Mouse (Mus musculus) kidney, embryonic 15.5 days (tissue): Measurements from ENCODE around the gene Agr2. TPM values are rescaled to one million over a fixed set of nuclear protein-coding genes. Genes with fewer than 3 reads are reported as not detected.

Source experiments
- ATAC-seq: fragments of 200-750 bp; cut with Nextera tagmentation; replicated peaks from 2 replicates; pipeline ENCODE4 v1.8.0; 2017; ENCODE audit warnings: moderate TSS enrichment; ENCODE audit not compliant: low FRiP score
- H3K27ac ChIP-seq: fragments of 300-500 bp; sonication (generic); 2 replicates; pipeline ENCODE4 v1.5.1; 2015; ENCODE audit warnings: mild to moderate bottlenecking, inconsistent platforms
- H3K27me3 ChIP-seq: fragments of 300-500 bp; sonication (generic); 2 replicates; pipeline ENCODE4 v1.6.1; 2015; ENCODE audit warnings: inconsistent platforms
- H3K36me3 ChIP-seq: fragments of 300-500 bp; sonication (generic); 2 replicates; pipeline ENCODE4 v1.6.1; 2015; ENCODE audit warnings: inconsistent platforms
- H3K4me1 ChIP-seq: fragments of 300-500 bp; sonication (generic); 2 replicates; pipeline ENCODE4 v1.6.1; 2015; ENCODE audit warnings: inconsistent platforms
- H3K4me2 ChIP-seq: fragments of 300-500 bp; sonication (generic); 2 replicates; pipeline ENCODE4 v1.6.1; 2015; ENCODE audit warnings: moderate library complexity, mild to moderate bottlenecking, inconsistent platforms
- H3K4me3 ChIP-seq: fragments of 300-500 bp; sonication (generic); replicated peaks from 2 replicates; pipeline ENCODE4 v1.5.1; 2015; ENCODE audit warnings: mild to moderate bottlenecking, inconsistent platforms
- H3K9ac ChIP-seq: fragments of 300-500 bp; sonication (generic); 2 replicates; pipeline ENCODE4 v1.6.1; 2015; ENCODE audit warnings: mild to moderate bottlenecking, inconsistent platforms
- H3K9me3 ChIP-seq: fragments of 300-500 bp; sonication (generic); replicated peaks from 2 replicates; pipeline ENCODE4 v1.6.1; 2016; ENCODE audit warnings: inconsistent platforms
- WGBS: fragments of 180-500 bp; shearing (Covaris S2); methylation state at CpG from one replicate; pipeline ENCODE4 v1.1.7; 2015; ENCODE audit warnings: mixed read lengths; 5-methylcytosine and 5-hydroxymethylcytosine counted together
- polyA plus RNA-seq: library from polyadenylated mRNA; unstranded; fragments of >200 nt; fragmentation: Nextera tagmentation; extraction: Ambion mirVana; gene quantifications from 2 replicates; pipeline ENCODE4 v1.2.1, GENCODE M21; 2015

Gene Agr2
- polyA plus RNA-seq, 1 experiment from 2014 or later: 1.4 TPM

GRCm38 (mm10) chr12:36042348-36042778 lies 49.7 kb downstream of the Agr2 start, which contains the start of gene Tspan13:
Tspan13 (minus strand) TSS chr12:36042500.
- Histone ChIP-seq H3K9ac (peak within 1 kb of the TSS; percentile 71), H3K4me1 (peaks cover 18% of the 10 kb centered on the region; the same call in 1 of the 2 replicates), H3K9me3 (no peaks in the 10 kb centered on the region), H3K27me3 (no peaks in the 10 kb centered on the region), H3K27ac (peak within 1 kb of the TSS; percentile 61), H3K36me3 (no peaks in the 10 kb centered on the region), H3K4me3 (peak within 1 kb of the TSS; percentile 80), H3K4me2 (peak within 1 kb of the TSS; percentile 97)
- ATAC-seq: peak; percentile 98
- WGBS: under 1% methylated on average over 35 of the region's 35 CpGs

GRCm38 (mm10) chr12:36044691-36045090 lies 52.0 kb downstream of the Agr2 start:
- Histone ChIP-seq H3K36me3 (no peaks in the 10 kb centered on the region), H3K27me3 (no peaks in the 10 kb centered on the region), H3K4me3 (no peak overlapping the region), H3K27ac (no peak overlapping the region), H3K4me2 (no peak overlapping the region), H3K4me1 (peaks cover 17% of the 10 kb centered on the region; the same call in 1 of the 2 replicates), H3K9ac (no peak overlapping the region), H3K9me3 (no peaks in the 10 kb centered on the region)
- no peak for ATAC-seq
- WGBS: 77% methylated on average over 2 of the region's 2 CpGs

- H3K27ac ChIP-seq: no peak overlapping the region
- H3K4me2 ChIP-seq: no peak overlapping the region
- no peak for ATAC-seq
- 35% methylated on average over 5 of the region's 5 CpGs for WGBS
- H3K4me1 ChIP-seq: peaks cover 8% of the 10 kb centered on the region; the same call in 1 of the 2 replicates
- no peak overlapping the region for H3K4me3 ChIP-seq
- no peak overlapping the region for H3K9ac ChIP-seq
- H3K27me3 ChIP-seq: no peaks in the 10 kb centered on the region
- no peaks in the 10 kb centered on the region for H3K36me3 ChIP-seq
- no peaks in the 10 kb centered on the region for H3K9me3 ChIP-seq
These were observed 53.5 kb downstream of the Agr2 start for GRCm38 (mm10) chr12:36046196-36046595.

GRCm38 (mm10) chr12:36047593-36047992 lies 54.9 kb downstream of the Agr2 start:
- ATAC-seq: no peak
- Histone ChIP-seq H3K4me1 (0 out of 2 replicates have a peak, but pooled peaks cover 3% of the 10 kb centered on the region), H3K9ac (no peak overlapping the region), H3K27ac (no peak overlapping the region), H3K9me3 (no peaks in the 10 kb centered on the region), H3K4me2 (no peak overlapping the region), H3K4me3 (no peak overlapping the region), H3K27me3 (no peaks in the 10 kb centered on the region), H3K36me3 (no peaks in the 10 kb centered on the region)
- 75% methylated on average over 2 of the region's 2 CpGs for WGBS

GRCm38 (mm10) chr12:36050276-36050675 lies 57.6 kb downstream of the Agr2 start:
- H3K27ac ChIP-seq: no peak overlapping the region
- no peaks in the 10 kb centered on the region for H3K27me3 ChIP-seq
- no peaks in the 10 kb centered on the region for H3K36me3 ChIP-seq
- no peak overlapping the region for H3K4me3 ChIP-seq
- H3K4me1 ChIP-seq: 0 out of 2 replicates have a peak, but pooled peaks cover 3% of the 10 kb centered on the region
- WGBS: 81% methylated on average over 1 of the region's 1 CpGs
- no peak overlapping the region for H3K4me2 ChIP-seq
- no peak overlapping the region for H3K9ac ChIP-seq
- ATAC-seq: no peak
- no peaks in the 10 kb centered on the region for H3K9me3 ChIP-seq

Other genes starting within 250 kb of the Agr2 start
- gene Agr3, start 67.3 kb upstream of the Agr2 start, polyA plus RNA-seq: not detected in 2 replicates
- 104 and 110 TPM in 2 replicates for gene Tspan13, start 49.6 kb downstream of the Agr2 start, polyA plus RNA-seq
- gene Ankmy2, start 164.2 kb downstream of the Agr2 start, polyA plus RNA-seq: 36.3 and 36.9 TPM in 2 replicates
- 221 and 225 TPM in 2 replicates for gene Bzw2, start 165.2 kb downstream of the Agr2 start, polyA plus RNA-seq